Mouse (Mus musculus) common myeloid progenitor, adult 5-6 weeks (primary cell): Measurements from ENCODE around the gene Gnat2. TPM values are rescaled to one million over a fixed set of nuclear protein-coding genes. Genes with fewer than 3 reads are reported as not detected.

ENCODE experiments used
- ATAC-seq: replicated peaks from 2 replicates; pipeline ENCODE4 v1.8.0; 2016; ENCODE audit warnings: low read depth, mild to moderate bottlenecking, moderate TSS enrichment, inconsistent platforms; ENCODE audit not compliant: poor library complexity, severe bottlenecking
- total RNA-seq: library from RNA; stranded (forward); fragments of 200-1000, 187-1606 nt; gene quantifications from 2 replicates; pipeline ENCODE4 v1.2.3, GENCODE M21; 2017

Gnat2 gene
- total RNA-seq, 1 experiment from 2014 or later = 5.2 TPM

GRCm38 (mm10) chr3:108083904-108084407 lies 8.6 kb upstream of the Gnat2 start:
- ATAC-seq = no peak

DNA sequence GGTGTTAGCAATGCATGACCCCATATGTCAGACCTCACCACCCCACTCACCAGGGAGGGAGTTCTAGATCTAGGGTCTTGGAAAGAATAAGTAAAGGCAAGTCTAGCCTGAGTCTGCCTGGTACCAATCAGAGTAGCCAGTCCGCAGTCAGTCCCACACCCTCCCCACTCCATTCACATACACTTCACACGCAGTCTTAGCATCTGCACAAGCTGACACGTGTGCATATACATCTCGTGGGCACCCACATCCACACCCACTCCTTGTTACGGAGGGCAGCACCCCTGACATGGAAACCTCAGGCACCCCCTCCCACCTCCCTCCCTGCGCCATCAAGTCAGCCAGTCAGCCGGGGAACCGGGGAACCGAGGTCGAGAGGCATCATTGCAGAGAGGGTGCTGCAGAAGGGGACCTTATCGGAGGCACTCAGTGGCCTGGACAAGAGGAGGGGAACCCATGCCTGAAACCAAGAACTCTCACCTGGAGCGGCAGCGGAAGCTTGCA lies 7.8 kb upstream of the Gnat2 start:
- ATAC-seq = no peak; the same call in 1 of the 2 replicates

DNA sequence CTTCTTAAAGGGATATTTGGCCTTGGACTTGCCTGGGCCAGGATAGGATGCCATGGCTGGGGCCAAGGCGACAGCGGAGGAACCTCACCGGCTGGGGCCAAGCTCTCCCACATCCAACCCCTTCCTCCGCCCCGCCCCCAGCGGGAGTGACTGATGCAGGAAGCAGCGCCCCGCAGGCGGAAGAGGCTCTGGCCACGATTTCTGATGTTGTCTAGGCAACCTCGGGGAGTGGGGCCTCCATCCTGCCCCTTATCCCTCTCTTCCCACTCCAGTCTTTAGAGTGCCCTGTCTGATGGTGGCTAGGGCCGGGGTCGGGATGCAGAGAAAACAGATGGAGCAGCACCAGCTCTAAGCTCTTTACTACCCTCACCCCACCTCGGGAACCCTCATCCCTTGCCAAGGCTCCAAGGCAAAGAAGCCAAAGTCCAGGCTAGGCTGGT lies 7.3 kb upstream of the Gnat2 start:
- peak; percentile 79 for ATAC-seq

DNA sequence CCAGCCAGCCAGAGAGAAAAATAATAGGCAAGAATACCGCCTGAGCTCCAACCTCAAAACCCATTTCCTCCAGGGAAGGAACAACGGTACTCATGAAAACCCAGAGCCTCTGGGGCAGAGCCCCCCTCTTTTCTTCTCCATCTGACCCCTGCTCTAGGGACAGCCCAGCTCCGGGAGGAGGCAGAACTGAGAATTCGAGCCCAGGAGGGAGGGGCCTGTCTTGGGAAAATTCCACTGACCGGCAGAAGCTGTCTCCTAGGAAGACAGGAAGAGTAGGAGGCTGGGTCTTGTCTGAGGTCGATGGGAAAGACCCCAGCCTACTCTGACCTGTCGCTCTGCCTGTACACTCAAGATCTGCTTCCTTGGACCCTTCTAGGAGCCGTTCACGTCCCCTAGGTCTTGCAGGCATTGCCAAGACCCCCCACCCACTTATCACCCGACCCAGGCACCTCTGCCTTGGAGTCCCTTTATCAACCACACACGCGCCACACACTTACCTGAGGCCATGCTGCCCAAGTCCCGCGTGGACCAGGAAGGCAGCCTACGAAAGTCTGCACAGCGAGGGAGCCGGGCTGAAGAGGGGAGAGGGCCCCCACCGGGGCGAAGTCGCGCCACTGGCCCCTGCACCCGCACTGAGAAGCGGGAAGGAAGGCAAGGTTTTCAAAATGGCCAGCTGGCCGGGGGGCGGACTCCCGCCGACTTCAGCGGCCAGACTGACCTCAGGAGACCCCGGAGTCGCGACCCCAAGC lies 6.7 kb upstream of the Gnat2 start:
- peak; percentile 37 for ATAC-seq

- ATAC-seq = peak; percentile 43
Measured at GRCm38 (mm10) chr3:108086470-108086979, 6.1 kb upstream of the Gnat2 start, which contains the start of gene Ampd2. Gene Ampd2 (minus strand): TSS chr3:108086651.

GRCm38 (mm10) chr3:108087329-108087728 lies 5.3 kb upstream of the Gnat2 start:
- ATAC-seq = no peak

- no peak for ATAC-seq
Measured at GRCm38 (mm10) chr3:108088842-108089380, 3.7 kb upstream of the Gnat2 start.

GRCm38 (mm10) chr3:108089916-108090315 lies 2.7 kb upstream of the Gnat2 start:
- ATAC-seq = no peak

- ATAC-seq = no peak
Measured at GRCm38 (mm10) chr3:108090561-108090960, 2.0 kb upstream of the Gnat2 start.

DNA sequence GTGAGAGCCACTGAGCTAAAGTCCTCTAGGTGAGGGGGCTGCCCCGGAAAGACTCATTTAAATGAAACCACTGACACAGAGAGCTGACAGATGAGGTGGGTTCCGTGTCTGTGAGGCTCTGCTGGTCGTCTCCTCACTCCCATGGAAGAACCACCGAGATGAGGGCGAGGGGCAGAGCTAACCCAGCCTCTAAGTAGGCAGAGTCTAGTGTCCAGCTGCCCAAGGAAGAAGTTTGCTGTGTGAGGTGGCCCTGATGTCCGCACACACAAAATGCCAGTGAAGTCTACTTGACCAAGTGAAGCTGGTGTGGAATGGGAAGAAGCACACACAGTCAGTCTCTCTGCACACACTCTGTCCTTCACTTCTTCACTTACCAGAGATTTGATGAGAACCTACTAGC lies 559 bp upstream of the Gnat2 start:
- no peak for ATAC-seq

DNA sequence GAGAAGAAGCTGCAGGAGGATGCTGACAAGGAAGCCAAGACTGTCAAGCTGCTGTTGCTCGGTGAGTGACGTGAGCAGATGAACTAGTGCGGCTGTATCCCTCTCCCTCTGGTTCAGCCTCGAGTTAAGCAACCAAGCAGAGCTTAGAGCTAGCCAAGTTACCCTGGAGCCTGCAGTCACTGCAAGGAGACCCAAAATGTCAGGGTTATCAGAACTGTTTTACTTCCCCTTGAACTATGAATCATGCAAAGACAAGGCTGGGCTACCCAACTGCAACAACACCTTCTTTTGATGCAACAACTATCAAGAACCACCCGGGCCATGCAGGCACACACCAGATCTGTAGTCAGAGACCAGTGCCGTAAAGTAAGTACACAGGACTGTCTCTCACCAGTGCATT lies 717 bp downstream of the Gnat2 start:
- no peak for ATAC-seq

DNA sequence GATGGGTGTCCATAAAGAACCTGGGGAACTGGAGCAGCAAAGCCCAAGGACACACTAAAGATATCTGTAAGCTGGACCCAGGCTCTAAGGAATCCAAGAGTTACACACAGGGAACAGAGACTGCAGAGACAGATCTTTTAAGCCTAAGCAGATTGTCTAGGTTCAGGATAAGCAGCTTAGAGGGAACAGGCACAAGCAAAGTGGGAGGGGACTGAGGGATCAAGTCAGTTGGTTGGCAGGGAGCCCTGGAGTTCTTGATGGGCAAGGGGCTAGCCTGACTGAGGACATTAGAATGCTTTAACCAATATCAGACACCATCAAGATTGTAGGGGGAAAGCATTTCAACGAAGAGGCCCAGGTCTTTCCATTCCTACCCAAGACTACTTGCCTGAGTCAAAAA lies 1.6 kb downstream of the Gnat2 start:
- no peak for ATAC-seq

DNA sequence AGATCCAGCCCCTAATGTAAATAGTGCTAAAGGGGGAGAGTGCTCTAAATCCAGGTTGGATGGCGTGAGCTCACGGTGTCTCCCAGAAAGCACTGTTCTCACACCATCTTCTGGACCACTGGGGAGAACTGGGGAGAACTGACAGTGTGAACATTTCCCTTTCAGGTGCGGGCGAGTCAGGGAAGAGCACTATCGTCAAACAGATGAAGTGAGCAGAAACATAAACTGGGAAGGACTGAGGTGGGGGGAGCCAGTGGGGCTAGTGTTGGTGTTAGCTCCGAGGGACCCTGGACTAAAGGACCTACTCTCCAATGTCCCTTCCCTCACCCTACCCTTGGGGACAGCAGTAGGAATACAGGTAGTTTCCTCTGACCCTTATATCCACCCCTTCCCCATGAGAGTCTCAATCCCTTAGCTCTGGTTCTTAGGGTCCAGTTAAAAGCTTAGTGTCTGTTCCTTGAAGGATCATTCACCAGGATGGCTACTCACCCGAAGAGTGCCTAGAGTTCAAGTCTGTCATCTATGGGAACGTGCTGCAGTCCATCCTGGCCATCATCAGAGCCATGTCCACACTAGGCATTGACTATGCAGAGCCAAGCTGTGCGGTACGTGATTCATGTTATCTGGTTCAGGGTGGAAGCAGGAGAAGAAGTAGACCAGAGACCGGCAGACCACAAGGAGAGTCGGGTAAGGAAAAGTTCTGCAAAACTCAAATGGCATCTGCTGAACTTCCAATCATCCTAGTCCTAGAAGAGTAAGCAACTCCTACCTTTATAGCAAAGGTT lies 2.6 kb downstream of the Gnat2 start:
- no peak for ATAC-seq

GRCm38 (mm10) chr3:108096226-108096625 lies 3.6 kb downstream of the Gnat2 start:
- ATAC-seq = peak; percentile 58

GRCm38 (mm10) chr3:108096726-108097125 lies 4.1 kb downstream of the Gnat2 start:
- ATAC-seq = peak; percentile 67

GRCm38 (mm10) chr3:108097656-108098055 lies 5.1 kb downstream of the Gnat2 start:
- ATAC-seq = no peak

DNA sequence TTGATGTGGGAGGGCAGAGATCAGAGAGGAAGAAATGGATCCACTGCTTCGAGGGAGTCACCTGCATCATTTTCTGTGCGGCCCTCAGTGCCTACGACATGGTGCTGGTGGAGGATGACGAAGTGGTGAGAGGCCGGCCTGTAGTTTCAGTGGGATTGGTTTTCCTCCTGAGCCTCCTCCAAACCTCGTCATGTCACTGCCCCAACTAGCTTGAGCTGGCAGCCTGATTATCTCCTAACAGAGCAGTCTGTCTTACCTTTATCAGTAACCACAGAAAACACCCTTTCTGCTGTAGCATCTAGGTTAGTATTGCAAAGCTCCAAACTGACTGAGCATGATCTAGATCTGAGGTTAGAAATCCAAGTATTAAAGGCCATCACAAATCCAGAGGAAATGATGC lies 5.7 kb downstream of the Gnat2 start:
- ATAC-seq = no peak

GRCm38 (mm10) chr3:108101594-108101993 lies 9.0 kb downstream of the Gnat2 start:
- ATAC-seq = no peak

GRCm38 (mm10) chr3:108102075-108102474 lies 9.5 kb downstream of the Gnat2 start:
- ATAC-seq = no peak

- ATAC-seq = 0 out of 2 replicates have a peak, but pooled peaks have one; percentile 32
Measured at GRCm38 (mm10) chr3:108105281-108105680, 12.7 kb downstream of the Gnat2 start.
